Mouse (Mus musculus) CH12.LX (cell line): ENCODE data around the gene Shisa3.

Source experiments
- CHD1 ChIP-seq: IDR thresholded peaks from 2 replicates; pipeline ENCODE4 v1.6.1; 2012; ENCODE audit warnings: low read depth, low read length, improper control_type of control experiment, inconsistent platforms
- CHD2 ChIP-seq: IDR thresholded peaks from 2 replicates; pipeline ENCODE4 v1.6.1; 2011; ENCODE audit warnings: low read length, improper control_type of control experiment
- CTCF ChIP-seq, 2 experiments: IDR thresholded peaks in 1 of 2; conservative IDR thresholded peaks in 1 of 2; 2 replicates each; pipeline ENCODE4 v1.5.1; 2011 to 2012; ENCODE audit warnings: low read depth in 2 of 2, low read length in 2 of 2, improper control_type of control experiment in 1 of 2, inconsistent platforms in 1 of 2, mild to moderate bottlenecking in 1 of 2, moderate library complexity in 1 of 2
- POLR2A ChIP-seq: IDR thresholded peaks from 2 replicates; pipeline ENCODE4 v1.6.1; 2011; ENCODE audit warnings: low read depth, mild to moderate bottlenecking, improper control_type of control experiment, low read length
- SIN3A ChIP-seq: IDR thresholded peaks from 2 replicates; pipeline ENCODE4 v1.6.1; 2012; ENCODE audit warnings: low read length, improper control_type of control experiment, inconsistent platforms
- TCF12 ChIP-seq: IDR thresholded peaks from 2 replicates; pipeline ENCODE4 v1.6.1; 2014; ENCODE audit warnings: low read depth, mild to moderate bottlenecking, inconsistent platforms, low read length, improper control_type of control experiment

GRCm38 (mm10) chr5:67649156-67649555 lies 41.5 kb downstream of the Shisa3 start:
- TF ChIP-seq CTCF (conservative IDR thresholded peaks at IDR 0.05 in 1 of 2, IDR thresholded peaks at IDR 0.05 in 1 of 2; ENCODE audit: low read depth in 2 of 2, low read length in 2 of 2) (no peak), POLR2A (no peak), SIN3A (no peak), TCF12 (no peak), CHD1 (no peak), CHD2 (no peak)
